Mouse (Mus musculus): ENCODE measurements at regions not wholly inside any gene's neighbourhood (a gene's known extent, or its start where the extent isn't known, plus 50 kb on each side); places are given as distances from the start of the nearest gene placed in this dataset.
A peak's percentile ranks its signal among the peaks of the same experiment; 100 is the strongest.
"Not testable (repeated sequence)": the region's sequence is repeated elsewhere in the genome, so short reads cannot be mapped to it uniquely, and the experiment has no call there.

DNA sequence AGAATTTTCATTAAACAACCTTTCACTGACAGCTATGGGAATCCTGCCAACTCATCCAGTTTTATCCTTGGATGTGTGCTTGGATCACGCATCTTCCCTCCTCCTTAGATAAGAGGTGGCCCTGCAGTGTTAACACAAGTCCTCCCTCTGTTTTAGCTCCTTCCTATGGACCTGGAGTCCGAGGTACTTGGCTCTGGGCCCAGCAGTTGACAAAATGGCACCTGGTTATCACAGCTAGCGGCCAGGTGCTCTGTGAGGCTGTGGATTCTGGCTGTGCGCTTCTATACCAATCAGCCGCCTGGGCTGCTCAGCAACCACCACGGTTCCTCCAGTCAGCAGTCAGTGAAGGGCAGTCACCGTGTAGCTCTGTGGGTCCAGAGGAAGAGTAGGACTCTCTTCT is 157.4 kb downstream of the Prdm2 start:
- no peak for DNase-seq (ENCODE audit: low spot score)

DNA sequence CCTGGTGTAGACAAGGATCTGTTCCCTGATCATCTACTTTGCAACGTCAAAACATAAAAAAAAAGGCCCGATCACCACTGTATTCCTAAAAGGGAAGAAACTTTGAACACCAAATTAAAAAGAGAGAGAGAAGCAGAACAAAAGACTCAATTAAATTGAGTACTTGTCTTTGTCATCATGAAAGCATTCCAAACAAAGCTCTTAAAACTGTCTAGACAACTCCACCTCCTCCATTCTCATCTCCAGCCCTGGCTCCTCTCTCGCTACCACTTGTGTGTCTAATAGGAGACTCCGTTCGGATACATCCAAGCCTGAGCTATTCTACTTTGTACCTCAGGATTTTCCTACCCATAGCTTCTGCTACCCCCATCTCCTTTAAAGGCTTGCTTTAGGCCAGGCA is 159.8 kb downstream of the Prdm2 start:
- DNase-seq (ENCODE audit: low spot score): no peak

DNA sequence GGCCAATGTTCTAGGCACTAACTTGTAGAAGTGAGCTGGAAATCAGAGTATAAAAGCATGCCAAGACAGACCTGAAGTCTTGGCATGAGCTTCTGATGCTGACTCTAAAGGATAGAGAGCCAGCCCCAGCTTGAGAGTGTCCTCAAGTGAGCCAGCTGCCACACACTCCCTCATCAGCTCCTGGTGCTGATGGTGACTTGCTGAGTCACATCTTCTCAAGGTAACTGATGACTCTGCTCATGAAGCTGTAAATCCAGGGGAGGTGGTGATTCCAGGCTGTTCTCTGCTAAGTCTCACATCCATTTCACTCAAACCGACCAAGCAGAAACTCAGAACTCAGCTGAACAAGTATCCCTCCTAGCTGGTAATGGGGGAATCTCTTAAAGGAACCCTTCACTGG is 161.6 kb downstream of the Prdm2 start:
- no peak for DNase-seq (ENCODE audit: low spot score)

DNA sequence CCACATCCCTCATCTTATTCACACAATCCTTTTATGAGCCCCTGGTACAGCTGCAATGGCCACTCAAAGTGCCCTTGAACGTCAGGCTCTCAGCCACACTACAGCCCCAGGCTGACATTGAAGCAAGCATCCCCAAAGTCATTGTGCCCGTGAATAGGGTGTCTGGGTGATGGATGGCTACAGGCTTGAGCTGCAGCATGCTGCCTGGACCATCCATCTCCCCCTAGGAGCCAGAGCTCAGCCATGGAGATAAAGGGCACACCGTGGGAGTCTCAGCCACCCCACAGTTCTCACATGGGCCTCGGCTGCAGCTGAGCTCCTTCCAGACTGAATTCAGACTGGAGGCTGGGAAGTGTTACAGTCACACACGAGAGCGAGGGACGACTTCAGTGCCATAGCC is 167.6 kb downstream of the Prdm2 start:
- no peak for DNase-seq (ENCODE audit: low spot score)

DNA sequence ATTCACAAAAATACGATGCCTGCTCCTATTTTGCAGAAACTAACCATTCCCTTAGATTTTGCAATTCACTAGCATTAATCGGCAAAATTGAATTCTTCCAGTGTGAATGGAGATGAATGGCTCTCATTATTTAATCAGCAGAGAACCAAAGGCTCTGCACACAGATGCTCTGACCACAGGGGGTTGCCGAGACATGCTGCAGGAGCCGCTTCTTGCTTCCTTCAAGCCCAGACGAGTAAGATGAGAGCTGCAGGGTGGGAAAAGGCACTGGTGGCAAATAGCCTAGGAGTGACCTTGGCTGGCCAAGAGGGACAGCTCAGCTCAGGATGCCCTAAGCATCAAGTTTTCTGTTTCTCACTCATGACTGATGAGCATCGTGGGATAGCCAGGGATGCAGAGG is 170.0 kb downstream of the Prdm2 start:
- no peak for DNase-seq (ENCODE audit: low spot score)

DNA sequence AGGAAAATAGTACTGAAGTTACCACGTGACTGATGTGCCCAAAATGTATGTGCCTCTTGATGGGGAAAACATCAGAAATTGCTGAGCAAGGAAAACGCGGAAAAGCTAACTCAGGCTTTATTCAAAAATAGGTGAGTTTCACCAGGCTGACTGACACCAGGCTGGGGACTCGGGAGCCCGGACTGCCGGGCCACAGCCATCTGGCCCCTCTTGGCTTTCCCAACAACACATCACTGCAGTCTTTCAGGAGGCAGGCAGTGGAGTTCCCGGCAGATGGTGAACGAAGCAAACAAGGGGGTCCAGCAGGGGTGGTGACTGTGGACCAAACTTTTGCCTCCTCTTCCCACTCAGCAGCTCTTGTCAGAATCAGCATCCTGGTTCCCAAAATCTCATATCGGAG is 174.2 kb downstream of the Prdm2 start:
- no peak for DNase-seq (ENCODE audit: low spot score)

DNA sequence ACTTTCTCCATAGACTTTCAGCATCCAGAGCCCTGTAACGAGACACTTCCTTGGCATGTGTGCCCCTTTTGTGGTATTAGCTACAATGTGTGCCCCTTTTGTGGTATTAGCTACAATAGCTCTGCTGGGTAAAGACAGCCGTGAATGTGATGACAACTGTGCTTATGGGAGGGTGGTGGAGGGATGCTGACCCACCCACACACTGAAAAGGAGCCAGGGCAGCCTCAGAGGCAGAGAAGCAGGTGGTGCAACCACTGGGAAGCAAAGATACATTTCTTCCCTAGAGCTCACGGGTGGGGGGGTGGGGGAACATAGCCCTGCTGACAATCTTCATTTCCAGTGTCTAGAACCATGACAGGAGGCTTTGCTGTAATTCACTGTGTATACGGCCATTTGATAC is 176.1 kb downstream of the Prdm2 start:
- no peak for DNase-seq (ENCODE audit: low spot score)

DNA sequence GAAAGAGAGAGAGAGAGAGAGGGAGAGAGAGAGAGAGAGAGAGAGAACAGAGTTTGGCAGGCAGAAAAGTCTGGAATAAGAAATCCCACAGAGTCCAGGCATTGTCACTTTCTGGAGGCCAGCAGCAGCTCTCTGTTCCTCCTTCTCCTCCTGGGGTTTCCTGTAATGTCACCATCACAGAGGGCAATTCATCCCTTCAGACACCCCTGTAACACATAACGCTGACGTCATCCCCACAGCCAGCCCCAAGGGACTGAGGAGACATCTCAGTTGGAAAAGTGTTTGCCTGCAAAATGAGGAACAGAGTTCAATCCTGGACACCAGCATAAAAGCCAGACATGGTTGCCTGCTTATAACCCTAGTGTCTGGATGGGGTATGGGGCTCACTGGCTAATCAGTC is 177.7 kb downstream of the Prdm2 start:
- DNase-seq (ENCODE audit: low spot score): not testable (repeated sequence)

DNA sequence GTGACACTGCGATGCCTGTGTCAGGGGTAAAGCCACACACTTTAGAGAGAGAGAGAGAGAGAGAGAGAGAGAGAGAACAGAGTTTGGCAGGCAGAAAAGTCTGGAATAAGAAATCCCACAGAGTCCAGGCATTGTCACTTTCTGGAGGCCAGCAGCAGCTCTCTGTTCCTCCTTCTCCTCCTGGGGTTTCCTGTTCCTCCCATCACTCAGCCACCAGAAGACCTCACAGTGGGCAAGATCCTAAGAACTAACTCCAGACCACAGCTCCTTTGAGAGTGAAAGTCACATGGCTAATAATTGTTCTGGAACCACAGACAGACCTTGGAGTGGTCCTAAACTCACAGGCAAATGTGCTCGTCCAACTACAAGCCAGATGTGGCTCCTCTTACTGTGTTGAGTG is 178.5 kb downstream of the Prdm2 start:
- DNase-seq (ENCODE audit: low spot score): not testable (repeated sequence)

DNA sequence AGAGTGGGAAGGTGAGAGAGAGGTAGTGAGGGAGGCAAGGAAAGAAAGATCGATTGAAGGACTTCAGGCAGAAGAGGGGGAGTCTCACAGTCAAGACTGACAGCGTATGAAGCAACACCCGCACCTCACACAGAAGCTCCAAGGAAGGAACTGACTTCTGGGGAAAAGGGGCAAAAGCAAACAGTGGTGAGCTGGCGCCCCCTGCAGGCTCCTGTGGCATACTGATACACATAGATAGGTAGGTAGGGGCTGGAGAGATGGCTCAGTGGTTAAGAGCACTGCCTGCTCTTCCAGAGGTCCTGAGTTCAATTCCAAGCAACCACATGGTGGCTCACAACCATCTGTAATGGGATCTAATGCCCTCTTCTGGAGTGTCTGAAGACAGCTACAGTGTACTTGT is 183.0 kb downstream of the Prdm2 start:
- not testable (repeated sequence) for DNase-seq (ENCODE audit: low spot score)

DNA sequence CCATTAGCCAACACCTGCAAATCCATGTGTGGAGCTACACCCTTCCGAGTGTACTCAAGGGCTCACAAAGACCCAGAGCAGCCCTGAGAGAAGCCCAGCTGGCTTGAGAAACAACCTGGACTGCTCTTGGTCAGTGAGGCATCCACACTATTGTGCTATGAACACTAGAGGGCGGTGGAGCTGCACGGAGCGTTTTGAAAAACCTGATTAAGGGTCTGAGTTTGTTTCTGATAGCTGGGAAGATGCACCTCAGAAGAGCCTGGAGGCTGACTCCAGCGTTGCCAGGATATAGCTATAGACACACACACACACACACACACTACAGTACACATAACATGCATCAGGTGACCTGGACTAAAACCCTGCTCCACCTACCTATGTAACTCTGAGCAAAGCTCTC is 185.5 kb downstream of the Prdm2 start:
- peak; percentile 20 for DNase-seq (ENCODE audit: low spot score)

DNA sequence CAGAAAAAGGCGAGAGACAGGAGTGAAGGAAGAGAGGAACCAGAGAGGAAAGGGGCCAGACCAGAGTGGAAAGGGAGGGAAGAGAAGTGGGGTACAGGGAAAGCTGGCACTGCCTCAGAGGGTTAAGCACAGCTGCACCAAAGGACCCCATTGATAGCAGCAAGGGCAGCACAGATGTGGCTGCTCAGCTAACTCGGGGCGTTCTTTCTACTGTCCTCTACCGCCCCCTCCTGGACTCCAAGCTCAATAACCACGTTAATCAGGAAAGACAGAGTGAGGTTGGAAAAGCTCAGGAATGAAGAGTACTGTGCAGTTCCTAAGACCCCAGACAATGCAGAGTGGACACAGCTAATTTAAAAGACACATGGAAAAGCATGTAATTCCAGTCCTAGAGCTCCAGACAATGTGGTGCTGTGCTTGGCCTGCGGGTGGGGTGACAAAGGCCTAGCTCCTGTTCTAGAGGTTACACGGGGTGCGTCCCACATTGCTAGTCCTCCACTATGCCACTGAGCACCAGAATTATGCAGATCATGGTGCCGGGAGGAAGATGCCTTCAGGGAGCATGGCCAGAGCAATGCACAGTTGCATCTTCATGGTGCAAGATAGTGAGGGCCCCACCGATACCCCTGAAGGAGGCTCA is 191.4 kb downstream of the Prdm2 start:
- peak; percentile 36 for DNase-seq (ENCODE audit: low spot score)

DNA sequence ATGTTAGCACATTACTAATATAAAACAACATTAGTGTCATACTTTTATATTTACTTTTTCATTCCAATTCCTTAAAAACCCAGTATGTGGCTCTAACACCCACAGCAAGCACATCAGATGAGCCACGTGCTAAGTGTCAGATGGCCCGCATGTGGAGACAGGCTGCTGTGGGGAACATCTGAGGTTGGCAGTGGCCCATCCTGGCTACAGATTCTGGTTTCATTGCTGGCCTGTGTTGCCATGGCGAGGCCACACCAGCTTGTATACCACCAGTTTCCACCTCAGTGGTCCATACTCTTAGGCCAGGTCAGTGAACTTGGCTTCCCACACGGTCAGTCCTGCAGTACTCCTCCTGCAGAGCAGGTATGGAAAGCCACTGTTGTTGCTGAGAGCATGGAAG is 192.1 kb downstream of the Prdm2 start:
- no peak for DNase-seq (ENCODE audit: low spot score)

DNA sequence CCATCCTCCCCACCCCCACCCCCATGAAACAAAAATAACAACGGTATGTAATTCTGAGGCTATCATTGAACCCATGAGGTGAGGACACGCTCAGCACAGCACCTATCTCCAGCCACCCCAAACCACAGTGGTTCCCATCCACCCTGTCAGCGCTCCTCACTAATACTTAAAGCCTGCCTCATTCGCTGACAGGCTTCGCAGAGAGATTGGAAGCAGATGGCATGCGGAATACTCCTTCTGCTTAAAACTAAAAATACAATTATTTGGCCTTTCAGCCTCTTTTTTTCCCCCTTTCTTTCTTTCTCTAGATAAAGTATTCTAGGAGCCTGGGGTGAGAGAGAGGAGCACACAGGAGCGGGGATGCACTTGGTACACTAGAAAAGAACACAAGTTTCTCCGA is 199.9 kb downstream of the Prdm2 start:
- no peak for DNase-seq (ENCODE audit: low spot score)

DNA sequence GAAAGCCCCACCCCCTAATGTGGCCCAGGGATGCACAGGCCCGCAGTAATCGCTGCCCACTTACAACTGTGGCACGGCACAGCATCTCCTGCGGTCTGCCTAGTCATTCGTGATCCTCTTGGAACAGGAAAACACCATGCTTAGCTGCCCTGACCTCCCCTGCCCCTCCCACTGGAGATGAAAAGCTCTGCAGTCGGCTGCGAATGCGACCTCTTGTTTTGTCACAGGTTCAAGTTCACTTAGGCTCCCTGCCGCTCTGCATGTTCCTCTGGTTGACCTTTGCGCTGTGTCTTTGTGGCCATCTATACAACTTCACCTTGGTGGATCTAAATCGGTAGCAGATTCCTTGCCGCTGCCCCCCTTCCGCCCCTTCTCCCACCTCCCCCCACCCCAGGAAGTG is 210.8 kb downstream of the Prdm2 start:
- DNase-seq (ENCODE audit: low spot score): no peak

DNA sequence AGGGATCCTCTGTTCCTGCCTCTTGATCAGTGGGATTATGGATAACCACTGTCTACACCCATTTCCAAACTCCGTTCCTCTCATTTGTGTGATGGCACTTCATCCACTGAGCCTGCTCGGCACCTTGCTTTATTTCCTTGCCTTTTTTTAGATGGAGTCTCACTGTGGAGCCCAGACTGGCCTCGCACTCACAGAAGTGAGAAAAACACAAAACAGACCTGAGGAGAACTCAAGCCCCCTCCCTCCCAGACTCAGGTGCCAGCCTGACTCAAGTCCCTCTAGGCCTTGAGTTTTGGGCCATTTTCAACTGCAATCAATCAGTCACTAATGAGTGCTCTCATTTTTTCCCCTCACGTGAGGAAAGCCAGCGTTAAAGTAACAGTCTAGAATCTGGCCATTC is 211.3 kb downstream of the Prdm2 start:
- DNase-seq (ENCODE audit: low spot score): no peak

DNA sequence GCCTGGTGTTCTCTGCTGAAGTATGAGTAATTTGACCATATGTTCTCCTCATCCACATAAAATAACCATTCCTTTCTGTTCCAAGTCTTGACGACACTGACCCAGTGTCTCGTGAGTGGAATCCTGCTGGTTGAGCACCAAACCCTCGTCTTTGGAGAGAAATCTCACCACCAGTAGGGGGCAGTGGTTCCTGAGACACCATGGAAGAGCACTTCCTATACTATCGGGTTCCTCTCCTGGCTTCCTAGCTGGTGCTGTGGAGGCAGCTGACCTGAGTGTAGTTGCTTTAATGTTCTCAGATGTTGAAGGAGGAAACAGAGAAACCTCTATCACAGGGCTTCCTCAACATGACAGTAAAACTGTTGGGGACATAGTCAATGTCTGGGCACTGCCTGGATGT is 216.4 kb downstream of the Prdm2 start:
- no peak for DNase-seq (ENCODE audit: low spot score)

DNA sequence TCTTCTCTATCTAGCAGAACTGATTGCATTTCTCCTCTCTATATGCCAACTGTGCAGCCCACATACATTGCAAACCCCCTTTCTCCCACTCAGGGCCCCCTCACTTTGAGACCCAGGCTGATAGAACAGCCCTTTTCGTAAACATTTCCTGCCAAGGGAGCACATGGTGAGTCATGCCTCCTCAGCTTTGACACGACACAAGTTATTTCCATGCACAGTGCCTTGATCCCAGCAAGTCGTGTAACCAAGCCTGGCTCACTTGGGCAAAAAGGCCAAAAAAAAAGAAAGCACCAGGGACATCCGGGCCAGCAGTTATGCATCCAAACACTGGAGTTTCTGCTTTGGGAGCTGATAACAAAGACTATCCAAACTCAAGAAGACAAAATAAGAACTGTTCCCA is 221.4 kb downstream of the Prdm2 start:
- DNase-seq (ENCODE audit: low spot score): no peak

DNA sequence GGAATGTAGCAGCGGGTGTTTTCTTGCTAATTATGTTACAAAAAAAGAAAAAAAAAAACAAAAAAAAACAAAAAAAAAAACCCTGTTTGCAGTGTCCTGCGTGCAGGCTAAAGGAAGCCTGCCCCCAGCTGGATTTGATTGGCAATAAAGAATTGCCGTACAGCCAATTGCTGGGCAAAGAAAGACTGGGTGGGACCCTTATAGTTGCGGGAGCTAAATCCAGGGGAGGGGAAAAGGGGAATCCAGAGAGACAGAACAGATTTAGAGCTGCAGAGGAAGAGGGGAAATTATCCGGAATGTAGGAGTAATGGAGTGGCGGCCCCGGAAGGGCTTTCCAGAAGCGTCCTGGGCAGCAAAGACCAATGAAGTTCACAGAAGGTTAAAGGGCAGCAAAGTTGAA is 223.6 kb downstream of the Prdm2 start:
- DNase-seq (ENCODE audit: low spot score): no peak

DNA sequence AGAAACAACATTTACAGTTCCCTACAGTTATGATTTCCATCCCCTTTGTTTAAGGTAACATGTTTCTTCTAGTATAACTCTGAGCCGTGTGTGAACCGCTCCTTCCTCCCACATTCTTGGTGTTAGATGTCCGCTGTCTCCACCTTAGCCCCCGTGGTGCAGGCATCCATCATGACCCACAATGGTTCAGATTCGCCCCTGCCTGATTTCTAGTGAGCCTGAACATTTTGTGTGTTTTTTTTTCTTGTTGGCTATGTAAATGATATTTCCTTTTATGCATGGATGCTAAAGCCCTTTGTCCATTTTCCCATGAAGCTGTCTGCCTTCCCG is 229.5 kb downstream of the Prdm2 start:
- DNase-seq (ENCODE audit: low spot score): no peak

DNA sequence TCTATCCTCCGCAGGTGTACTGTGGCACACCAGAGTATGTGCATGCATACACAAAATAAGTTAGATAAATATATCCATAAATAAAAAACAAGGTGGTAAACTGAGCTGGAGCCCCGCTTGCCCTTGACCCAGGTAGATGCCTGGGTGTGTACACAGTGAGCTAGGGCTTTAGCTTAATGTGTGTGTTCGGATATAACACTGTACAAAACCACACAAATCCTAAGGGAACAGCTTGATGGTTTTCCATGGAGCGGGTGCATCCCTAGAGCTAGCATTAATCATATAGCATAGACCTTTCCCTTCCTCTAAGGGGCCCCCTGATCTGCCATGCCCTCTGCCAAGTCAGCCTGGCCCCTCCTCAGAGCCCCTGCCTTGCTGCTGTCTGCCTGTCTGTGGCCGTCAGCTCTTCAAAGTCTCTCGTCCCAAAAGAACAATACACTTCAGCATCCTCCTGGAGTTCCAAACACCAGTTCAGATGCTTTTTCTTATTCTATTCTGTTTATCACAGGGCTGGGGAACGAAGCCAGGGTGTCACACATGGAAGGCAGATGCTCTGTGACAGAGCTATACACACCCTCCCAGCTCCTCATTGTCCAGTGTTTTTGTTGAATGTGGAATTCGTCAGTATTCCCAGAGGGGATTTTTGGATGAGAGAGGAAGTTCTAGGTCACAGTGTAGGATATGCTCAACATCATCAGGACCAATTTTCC is 230.1 kb downstream of the Prdm2 start:
- DNase-seq (ENCODE audit: low spot score): no peak

DNA sequence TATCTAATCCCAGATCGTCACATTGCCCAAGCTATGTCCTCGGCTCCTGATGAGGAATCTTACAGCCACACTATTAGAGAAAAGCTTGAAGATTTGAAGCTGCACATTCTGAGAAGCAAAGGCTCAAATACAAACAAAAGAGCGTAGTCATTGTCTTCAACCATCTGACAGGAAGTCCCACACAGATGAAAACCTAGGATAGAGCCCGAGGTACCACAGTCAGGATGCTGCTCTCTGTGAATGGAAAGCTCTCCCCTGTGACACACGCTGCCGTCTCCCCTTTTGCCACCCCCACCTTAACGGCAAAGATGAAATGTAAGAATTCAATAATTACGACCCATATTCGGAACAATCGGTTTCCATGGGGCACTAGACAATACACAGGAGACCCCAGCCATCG is 237.2 kb downstream of the Prdm2 start:
- DNase-seq (ENCODE audit: low spot score): no peak

DNA sequence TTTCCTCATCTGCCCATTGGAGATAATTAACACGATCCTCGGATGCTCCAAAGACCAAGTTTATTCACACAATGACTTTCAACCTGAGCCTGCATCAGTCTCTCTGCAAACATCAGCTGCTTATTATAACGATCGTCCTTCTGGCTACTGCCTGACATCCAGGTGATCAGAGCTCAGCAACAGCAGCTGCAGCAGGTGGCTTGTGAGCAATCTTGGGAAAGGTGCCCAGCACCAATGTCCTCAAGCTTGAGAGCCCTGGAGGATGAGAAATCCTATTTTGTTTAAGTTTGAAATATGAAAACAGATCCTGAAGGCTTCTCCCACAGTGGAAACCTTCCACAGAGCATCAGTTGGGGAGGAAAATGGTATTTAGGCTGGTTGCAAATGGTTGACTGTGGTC is 242.8 kb downstream of the Prdm2 start:
- no peak for DNase-seq (ENCODE audit: low spot score)

DNA sequence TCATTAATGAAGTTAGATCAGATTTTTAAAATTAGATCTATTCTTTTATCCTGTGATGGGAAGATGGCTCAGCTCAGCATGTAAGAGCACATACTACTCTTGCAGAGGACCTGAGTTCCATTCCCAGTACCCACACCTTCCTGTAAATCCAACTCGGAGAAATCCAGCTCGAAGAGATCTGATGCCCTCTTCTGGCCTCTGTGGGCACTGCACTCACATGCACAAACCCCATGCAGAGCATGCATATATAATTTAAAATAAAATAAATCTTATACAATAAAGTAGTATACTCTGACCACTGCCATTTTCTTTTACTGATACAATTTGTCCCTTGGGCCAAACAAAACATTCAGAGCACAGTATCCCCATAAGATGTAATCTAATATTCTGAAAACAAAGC is 245.2 kb downstream of the Prdm2 start:
- no peak for DNase-seq (ENCODE audit: low spot score)
